Mouse (Mus musculus) left cerebral cortex, adult 11 months (tissue): ENCODE measurements at regions not wholly inside any gene's neighbourhood (a gene's known extent, or its start where the extent isn't known, plus 50 kb on each side); places are given as distances from the start of the nearest gene placed in this dataset.

Experiments used
- DNase-seq: peaks from one replicate; pipeline ENCODE4 v3.0.0; 2022; ENCODE audit warnings: low spot score

GRCm38 (mm10) chr11:109039792-109040518, 104.2 kb downstream of the E030025P04Rik start:
- DNase-seq: no peak

- no peak for DNase-seq
Measured at GRCm38 (mm10) chr11:109039060-109039791, 104.9 kb downstream of the E030025P04Rik start.

GRCm38 (mm10) chr11:109038136-109038535, 106.0 kb downstream of the E030025P04Rik start:
- DNase-seq: no peak

- peak; percentile 7 for DNase-seq
Measured at GRCm38 (mm10) chr11:109034596-109034995, 109.6 kb downstream of the E030025P04Rik start.

- no peak for DNase-seq
Measured at GRCm38 (mm10) chr11:109034072-109034471, 110.1 kb downstream of the E030025P04Rik start.

- DNase-seq: peak; percentile 25
Measured at GRCm38 (mm10) chr11:109032729-109033128, 111.4 kb downstream of the E030025P04Rik start.

GRCm38 (mm10) chr11:109030486-109030885, 110.3 kb downstream of the Axin2 start:
- peak; percentile 18 for DNase-seq

- DNase-seq: no peak
Measured at GRCm38 (mm10) chr11:109029894-109030293, 109.7 kb downstream of the Axin2 start.

- DNase-seq: no peak
Measured at GRCm38 (mm10) chr11:109014806-109015205, 94.7 kb downstream of the Axin2 start.

- DNase-seq: no peak
Measured at GRCm38 (mm10) chr11:109011161-109011560, 91.0 kb downstream of the Axin2 start.

GRCm38 (mm10) chr11:109008872-109009271, 88.7 kb downstream of the Axin2 start:
- no peak for DNase-seq

GRCm38 (mm10) chr11:109005681-109006080, 85.5 kb downstream of the Axin2 start:
- DNase-seq: no peak
